Mouse (Mus musculus) ES-E14 (cell line): ENCODE results near the gene Nop2.

Experiments used
- CHD2 ChIP-seq: IDR thresholded peaks from 2 replicates; pipeline ENCODE4 v1.6.1; 2014; ENCODE audit warnings: mild to moderate bottlenecking, low read depth, low read length, inconsistent platforms
- HCFC1 ChIP-seq: IDR thresholded peaks from 2 replicates; pipeline ENCODE4 v1.6.1; 2012; ENCODE audit warnings: low read length, inconsistent platforms, borderline replicate concordance; ENCODE audit not compliant: insufficient read depth
- MAFK ChIP-seq: IDR thresholded peaks from 2 replicates; pipeline ENCODE4 v1.6.1; 2014; ENCODE audit warnings: mild to moderate bottlenecking, low read depth, low read length, inconsistent platforms; ENCODE audit not compliant: insufficient read depth
- ZC3H11A ChIP-seq: IDR thresholded peaks from 2 replicates; pipeline ENCODE4 v1.6.1; 2012; ENCODE audit warnings: low read depth, mild to moderate bottlenecking, inconsistent platforms, low read length, borderline replicate concordance
- ZNF384 ChIP-seq: IDR thresholded peaks from 2 replicates; pipeline ENCODE4 v1.6.1; 2012; ENCODE audit warnings: low read depth, low read length, inconsistent platforms

DNA sequence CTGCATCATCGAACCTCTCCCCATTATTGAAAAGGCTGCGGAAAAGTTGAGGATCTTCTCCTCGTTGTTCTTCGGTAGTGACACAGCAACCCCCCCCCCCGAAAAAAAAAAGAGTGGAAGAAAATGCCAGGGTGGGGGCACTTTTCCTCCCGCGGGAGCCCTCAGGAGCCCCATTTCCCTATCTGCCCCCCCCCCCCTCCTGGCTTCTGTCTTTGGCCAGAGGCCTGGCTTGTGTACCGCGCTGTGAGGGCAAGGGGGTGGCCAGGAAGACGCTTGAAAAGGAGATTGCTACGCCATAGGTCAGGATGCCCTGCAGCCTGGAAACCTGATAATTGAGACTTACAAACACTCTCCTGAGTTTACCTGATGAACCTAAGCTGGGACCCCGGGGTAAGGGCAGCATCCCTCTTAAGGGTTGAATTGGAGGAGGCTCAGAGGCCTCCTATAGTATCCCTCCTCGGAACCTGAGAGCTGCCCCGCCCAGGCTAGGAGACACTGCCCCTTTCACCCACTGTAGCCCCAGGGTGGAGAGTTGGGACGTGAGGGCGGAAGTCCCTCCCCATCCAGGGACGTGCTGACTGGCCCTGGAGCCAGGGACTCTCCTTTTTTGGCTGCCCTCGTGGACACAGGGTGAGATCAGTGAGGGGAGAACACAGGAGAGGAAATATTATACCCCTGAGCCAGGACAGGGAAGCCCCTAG lies 34.5 kb downstream of the Nop2 start, which contains the start of gene Gapdh:
- TF ChIP-seq HCFC1 (no peak), ZC3H11A (no peak), MAFK (peak; percentile 51; the same call in 1 of the 2 replicates), ZNF384 (no peak), CHD2 (no peak)
